Mouse (Mus musculus) neural tube, embryonic 12.5 days (tissue): ENCODE results near the gene Tbc1d22b. TPM values are rescaled to one million over a fixed set of nuclear protein-coding genes. Genes with fewer than 3 reads are reported as not detected.

Experiments used
- ATAC-seq: fragments of 200-750 bp; cut with Nextera tagmentation; 2 replicates; pipeline ENCODE4 v1.8.0; 2017; ENCODE audit warnings: low read depth, mild to moderate bottlenecking, moderate TSS enrichment, moderate library complexity; ENCODE audit not compliant: low FRiP score
- H3K27ac ChIP-seq: fragments of 300-500 bp; sonication (generic); 2 replicates; pipeline ENCODE4 v1.5.1; 2016
- H3K27me3 ChIP-seq: fragments of 300-500 bp; sonication (generic); replicated peaks from 2 replicates; pipeline ENCODE4 v1.6.1; 2016; ENCODE audit warnings: mild to moderate bottlenecking
- H3K36me3 ChIP-seq: fragments of 300-500 bp; sonication (generic); 2 replicates; pipeline ENCODE4 v1.6.1; 2016; ENCODE audit warnings: mild to moderate bottlenecking
- H3K4me1 ChIP-seq: fragments of 300-500 bp; sonication (generic); 2 replicates; pipeline ENCODE4 v1.6.1; 2016
- H3K4me2 ChIP-seq: fragments of 300-500 bp; sonication (generic); replicated peaks from 2 replicates; pipeline ENCODE4 v1.6.1; 2016; ENCODE audit warnings: mild to moderate bottlenecking
- H3K4me3 ChIP-seq: fragments of 300-500 bp; sonication (generic); 2 replicates; pipeline ENCODE4 v1.5.1; 2016
- H3K9ac ChIP-seq: fragments of 300-500 bp; sonication (generic); 2 replicates; pipeline ENCODE4 v1.6.1; 2016; ENCODE audit warnings: mild to moderate bottlenecking
- H3K9me3 ChIP-seq: fragments of 300-500 bp; sonication (generic); 2 replicates; pipeline ENCODE4 v1.6.1; 2016; ENCODE audit warnings: mild to moderate bottlenecking
- WGBS: fragments of 180-500 bp; shearing (Covaris S2); methylation state at CpG from one replicate; pipeline ENCODE4 v1.1.7; 2016; 5-methylcytosine and 5-hydroxymethylcytosine counted together
- polyA plus RNA-seq: library from polyadenylated mRNA; unstranded; fragments of >200 nt; fragmentation: Nextera tagmentation; extraction: Ambion mirVana; gene quantifications from 2 replicates; pipeline ENCODE4 v1.2.1, GENCODE M21; 2016

Gene Tbc1d22b
- polyA plus RNA-seq, 1 experiment from 2014 or later, result 26.9 TPM

- WGBS, result 92% methylated on average over 5 of the region's 5 CpGs
- no peak overlapping the region for H3K4me2 ChIP-seq
- ATAC-seq, result no peak
- no peak overlapping the region for H3K27ac ChIP-seq
- H3K4me3 ChIP-seq, result no peak overlapping the region
- peaks cover 3% of the 10 kb centered on the region for H3K4me1 ChIP-seq
- no peaks in the 10 kb centered on the region for H3K27me3 ChIP-seq
- H3K36me3 ChIP-seq, result no peaks in the 10 kb centered on the region
- no peaks in the 10 kb centered on the region for H3K9me3 ChIP-seq
- no peak overlapping the region for H3K9ac ChIP-seq
These were observed 4.3 kb upstream of the Tbc1d22b start for GRCm38 (mm10) chr17:29545241-29545640.

GRCm38 (mm10) chr17:29548494-29548893 lies 1.1 kb upstream of the Tbc1d22b start:
- WGBS, result 60% methylated on average over 3 of the region's 3 CpGs

GRCm38 (mm10) chr17:29548994-29549393 lies 591 bp upstream of the Tbc1d22b start:
- 58% methylated on average over 8 of the region's 8 CpGs for WGBS
- peak; percentile 3; the same call in 1 of the 2 replicates for ATAC-seq
- Histone ChIP-seq H3K4me2 (peak overlapping the region; percentile 99), H3K36me3 (no peaks in the 10 kb centered on the region), H3K9me3 (no peaks in the 10 kb centered on the region), H3K27ac (no peak overlapping the region), H3K4me1 (peaks cover 14% of the 10 kb centered on the region), H3K4me3 (no peak overlapping the region), H3K27me3 (no peaks in the 10 kb centered on the region), H3K9ac (no peak overlapping the region)

More at GRCm38 (mm10) chr17:29548494-29548893, 1.1 kb upstream of the Tbc1d22b start:
- Histone ChIP-seq H3K9me3 (no peaks in the 10 kb centered on the region), H3K4me1 (peaks cover 14% of the 10 kb centered on the region), H3K36me3 (no peaks in the 10 kb centered on the region), H3K9ac (no peak overlapping the region), H3K4me3 (no peak overlapping the region), H3K27ac (no peak overlapping the region), H3K27me3 (no peaks in the 10 kb centered on the region), H3K4me2 (no peak overlapping the region)
- no peak for ATAC-seq

GRCm38 (mm10) chr17:29551019-29551418 lies 1.4 kb downstream of the Tbc1d22b start:
- no peaks in the 10 kb centered on the region for H3K9me3 ChIP-seq
- WGBS, result 67% methylated on average over 6 of the region's 6 CpGs
- peak overlapping the region; percentile 99 for H3K4me2 ChIP-seq
- peaks cover 14% of the 10 kb centered on the region for H3K4me1 ChIP-seq
- H3K27ac ChIP-seq, result no peak overlapping the region
- H3K9ac ChIP-seq, result no peak overlapping the region
- H3K4me3 ChIP-seq, result no peak overlapping the region
- ATAC-seq, result no peak
- H3K27me3 ChIP-seq, result no peaks in the 10 kb centered on the region
- no peaks in the 10 kb centered on the region for H3K36me3 ChIP-seq

GRCm38 (mm10) chr17:29552162-29552732 lies 2.7 kb downstream of the Tbc1d22b start, which contains the start of gene Tmem217:
Gene Tmem217, minus strand, starts transcription at chr17:29552385.
- H3K27me3 ChIP-seq, result no peaks in the 10 kb centered on the region
- no peak within 1 kb of the TSS for H3K9ac ChIP-seq
- no peak within 1 kb of the TSS for H3K27ac ChIP-seq
- WGBS, result 92% methylated on average over 5 of the region's 5 CpGs
- peak within 1 kb of the TSS; percentile 99 for H3K4me2 ChIP-seq
- no peak for ATAC-seq
- no peak within 1 kb of the TSS for H3K4me3 ChIP-seq
- H3K4me1 ChIP-seq, result peaks cover 16% of the 10 kb centered on the region
- H3K9me3 ChIP-seq, result no peaks in the 10 kb centered on the region
- H3K36me3 ChIP-seq, result peaks cover 3% of the 10 kb centered on the region; the same call in 1 of the 2 replicates

- no peak overlapping the region for H3K4me3 ChIP-seq
- H3K4me1 ChIP-seq, result peaks cover 19% of the 10 kb centered on the region
- no peaks in the 10 kb centered on the region for H3K27me3 ChIP-seq
- ATAC-seq, result no peak
- H3K27ac ChIP-seq, result no peak overlapping the region
- no peak overlapping the region for H3K4me2 ChIP-seq
- peaks cover 3% of the 10 kb centered on the region; the same call in 1 of the 2 replicates for H3K36me3 ChIP-seq
- no peaks in the 10 kb centered on the region for H3K9me3 ChIP-seq
- no peak overlapping the region for H3K9ac ChIP-seq
These were observed 4.6 kb downstream of the Tbc1d22b start for GRCm38 (mm10) chr17:29554176-29554575.

- peaks cover 10% of the 10 kb centered on the region for H3K36me3 ChIP-seq
- peaks cover 5% of the 10 kb centered on the region; the same call in 1 of the 2 replicates for H3K4me1 ChIP-seq
- H3K4me2 ChIP-seq, result no peak overlapping the region
- no peak for ATAC-seq
- 93% methylated on average over 10 of the region's 10 CpGs for whole genome bisulfite sequencing
- H3K9ac ChIP-seq, result no peak overlapping the region
- no peak overlapping the region for H3K27ac ChIP-seq
- H3K4me3 ChIP-seq, result no peak overlapping the region
- H3K9me3 ChIP-seq, result no peaks in the 10 kb centered on the region
- no peaks in the 10 kb centered on the region for H3K27me3 ChIP-seq
These were observed 6.9 kb downstream of the Tbc1d22b start for GRCm38 (mm10) chr17:29556456-29556855.

- no peaks in the 10 kb centered on the region for H3K27me3 ChIP-seq
- H3K36me3 ChIP-seq, result peaks cover 10% of the 10 kb centered on the region
- ATAC-seq, result no peak
- H3K27ac ChIP-seq, result no peak overlapping the region
- H3K4me3 ChIP-seq, result no peak overlapping the region
- no peak overlapping the region for H3K9ac ChIP-seq
- peaks cover 5% of the 10 kb centered on the region; the same call in 1 of the 2 replicates for H3K4me1 ChIP-seq
- WGBS, result 89% methylated on average over 7 of the region's 7 CpGs
- H3K4me2 ChIP-seq, result no peak overlapping the region
- no peaks in the 10 kb centered on the region for H3K9me3 ChIP-seq
These were observed 7.3 kb downstream of the Tbc1d22b start for GRCm38 (mm10) chr17:29556893-29557292.

- no peak overlapping the region for H3K4me2 ChIP-seq
- 77% methylated on average over 5 of the region's 5 CpGs for WGBS
- no peak for ATAC-seq
- peaks cover 10% of the 10 kb centered on the region for H3K36me3 ChIP-seq
- peaks cover 5% of the 10 kb centered on the region; the same call in 1 of the 2 replicates for H3K4me1 ChIP-seq
- no peak overlapping the region for H3K27ac ChIP-seq
- H3K9me3 ChIP-seq, result no peaks in the 10 kb centered on the region
- H3K4me3 ChIP-seq, result no peak overlapping the region
- H3K27me3 ChIP-seq, result no peaks in the 10 kb centered on the region
- H3K9ac ChIP-seq, result no peak overlapping the region
These were observed 8.9 kb downstream of the Tbc1d22b start for GRCm38 (mm10) chr17:29558476-29558875.

- no peak overlapping the region for H3K4me3 ChIP-seq
- H3K9me3 ChIP-seq, result no peaks in the 10 kb centered on the region
- no peak overlapping the region for H3K9ac ChIP-seq
- no peaks in the 10 kb centered on the region for H3K27me3 ChIP-seq
- ATAC-seq, result no peak
- no peak overlapping the region for H3K27ac ChIP-seq
- H3K4me1 ChIP-seq, result no peaks in the 10 kb centered on the region
- 95% methylated on average over 5 of the region's 5 CpGs for WGBS
- H3K36me3 ChIP-seq, result peaks cover 36% of the 10 kb centered on the region
- no peak overlapping the region for H3K4me2 ChIP-seq
These were observed 15.9 kb downstream of the Tbc1d22b start for GRCm38 (mm10) chr17:29565521-29565920.

- Histone ChIP-seq H3K27me3 (no peaks in the 10 kb centered on the region), H3K36me3 (peaks cover 65% of the 10 kb centered on the region), H3K4me2 (no peak overlapping the region), H3K9ac (no peak overlapping the region), H3K4me1 (no peaks in the 10 kb centered on the region), H3K9me3 (no peaks in the 10 kb centered on the region), H3K27ac (no peak overlapping the region), H3K4me3 (no peak overlapping the region)
- ATAC-seq, result no peak
- WGBS, result 94% methylated on average over 15 of the region's 15 CpGs
These were observed 18.9 kb downstream of the Tbc1d22b start for GRCm38 (mm10) chr17:29568435-29568834.

GRCm38 (mm10) chr17:29569831-29570230 lies 20.2 kb downstream of the Tbc1d22b start:
- ATAC-seq, result no peak
- H3K27ac ChIP-seq, result no peak overlapping the region
- WGBS, result 89% methylated on average over 6 of the region's 6 CpGs
- H3K9me3 ChIP-seq, result no peaks in the 10 kb centered on the region
- H3K9ac ChIP-seq, result no peak overlapping the region
- H3K4me3 ChIP-seq, result no peak overlapping the region
- H3K27me3 ChIP-seq, result no peaks in the 10 kb centered on the region
- H3K36me3 ChIP-seq, result peaks cover 64% of the 10 kb centered on the region
- H3K4me2 ChIP-seq, result no peak overlapping the region
- H3K4me1 ChIP-seq, result no peaks in the 10 kb centered on the region

GRCm38 (mm10) chr17:29579579-29580126 lies 30.1 kb downstream of the Tbc1d22b start:
- Histone ChIP-seq H3K4me3 (no peak overlapping the region), H3K36me3 (peaks cover 78% of the 10 kb centered on the region), H3K4me1 (no peaks in the 10 kb centered on the region), H3K27me3 (no peaks in the 10 kb centered on the region), H3K4me2 (no peak overlapping the region), H3K9me3 (no peaks in the 10 kb centered on the region), H3K9ac (no peak overlapping the region), H3K27ac (no peak overlapping the region)
- WGBS, result 92% methylated on average over 4 of the region's 4 CpGs
- no peak for ATAC-seq
